ENCODE assay signal across 8 mouse cellular contexts in genomic region chr2:121954971-121955656, GRCm38 (mm10). TPM values are rescaled to one million over a fixed set of nuclear protein-coding genes. Genes with fewer than 3 reads are reported as not detected.
DNase-seq lines count a peak whose midpoint lies in the region; ATAC-seq and TF ChIP-seq lines count a peak whose summit lies in the region.

No protein-coding gene starts in this region.

- H3ac ChIP-seq in myocyte (ENCODE audit: control insufficient read depth, insufficient read length), result peak overlapping the region; percentile 18

- no peak for TF ChIP-seq CTCF in E14TG2a.4 (conservative IDR thresholded peaks at IDR 0.05; ENCODE audit: low read length)
- TF ChIP-seq CTCF in embryonic fibroblast, embryonic 13.5 days (IDR thresholded peaks at IDR 0.05; ENCODE audit: borderline replicate concordance, insufficient read depth, low read length), result no peak

- H3K27ac ChIP-seq in embryonic fibroblast, embryonic 13.5 days (ENCODE audit: insufficient read depth, low read length), result peak overlapping the region; percentile 56
- H3K27ac ChIP-seq in kidney, embryonic 15.5 days, result peak overlapping the region; percentile 98

- no peak for ATAC-seq in kidney, embryonic 15.5 days (replicated peaks; ENCODE audit: low FRiP score)

- no peaks in the 10 kb centered on the region for H3K27me3 ChIP-seq in E14TG2a.4 (ENCODE audit: insufficient read depth, low read length)
- no peaks in the 10 kb centered on the region for H3K27me3 ChIP-seq in kidney, embryonic 15.5 days
- no peaks in the 10 kb centered on the region for H3K27me3 ChIP-seq in myocyte (ENCODE audit: control insufficient read depth, insufficient read depth, insufficient read length)

- DNase-seq in cerebellum, adult 11 months, result peak; percentile 7
- no peak for DNase-seq in cerebellum, adult 9-10 months
- no peak for DNase-seq in right cerebral cortex, postnatal 14 days
- no peak for DNase-seq in frontal cortex, postnatal 36 days (ENCODE audit: low spot score in 2 of 2)

- H3K36me3 ChIP-seq in E14TG2a.4 (ENCODE audit: insufficient read depth, low read length) (peaks cover 10% of the 10 kb centered on the region), myocyte (ENCODE audit: control insufficient read depth, insufficient read depth) (peaks cover 8% of the 10 kb centered on the region)
- H3K36me3 ChIP-seq in kidney, embryonic 15.5 days, result no peaks in the 10 kb centered on the region

- TF ChIP-seq POLR2A in embryonic fibroblast, embryonic 13.5 days (IDR thresholded peaks at IDR 0.05; ENCODE audit: low read depth, low read length), result no peak
- TF ChIP-seq POLR2A in myocyte (IDR thresholded peaks at IDR 0.05; ENCODE audit: insufficient read length, low read depth), result no peak

- H3K9ac ChIP-seq in kidney, embryonic 15.5 days, result peak overlapping the region; percentile 92

- peaks cover 36% of the 10 kb centered on the region for H3K79me2 ChIP-seq in myocyte (ENCODE audit: control insufficient read depth, insufficient read depth)

- peaks cover 23% of the 10 kb centered on the region for H3K4me1 ChIP-seq in E14TG2a.4 (replicated peaks; ENCODE audit: low read depth, low read length)
- H3K4me1 ChIP-seq in embryonic fibroblast, embryonic 13.5 days (ENCODE audit: control insufficient read depth, insufficient read depth, low read length), result 0 out of 2 replicates have a peak, but pooled peaks cover 3% of the 10 kb centered on the region
- peaks cover 21% of the 10 kb centered on the region for H3K4me1 ChIP-seq in kidney, embryonic 15.5 days

- H3K4me3 ChIP-seq in E14TG2a.4 (replicated peaks; ENCODE audit: low read length) (peak overlapping the region; percentile 99), myocyte (peak overlapping the region; percentile 94)
- peak overlapping the region; percentile 48 for H3K4me3 ChIP-seq in embryonic fibroblast, embryonic 13.5 days (ENCODE audit: insufficient read depth, low read length)
- H3K4me3 ChIP-seq in kidney, embryonic 15.5 days (replicated peaks), result peak overlapping the region; percentile 91

- H3K9me3 ChIP-seq in E14TG2a.4 (ENCODE audit: low read length), result no peaks in the 10 kb centered on the region; the same call in 1 of the 2 replicates
- H3K9me3 ChIP-seq in kidney, embryonic 15.5 days (replicated peaks), result no peaks in the 10 kb centered on the region

- H3K4me2 ChIP-seq in kidney, embryonic 15.5 days, result peak overlapping the region; percentile 67
- peak overlapping the region; percentile 96 for H3K4me2 ChIP-seq in myocyte (ENCODE audit: low read depth)

- 12% methylated on average over 10 of the region's 10 CpGs for WGBS in kidney, embryonic 15.5 days

TF ChIP-seq in myocyte, 11 proteins besides CTCF, POLR2A, EP300 and RAD21:
- no peak for TF ChIP-seq USF1 (IDR thresholded peaks at IDR 0.05; ENCODE audit: low read depth)
- TF ChIP-seq CEBPB (IDR thresholded peaks at IDR 0.05; ENCODE audit: insufficient read depth, poor library complexity, severe bottlenecking), result 0 out of 2 replicates have a peak, but pooled peaks have one; percentile 8

RNA-seq across cellular contexts. Expression of gene Ctdspl2, which starts 0.7 kb away (rescaled TPM):
- polyA plus RNA-seq in embryonic fibroblast, embryonic 13.5 days (2011; ENCODE audit: insufficient read length, low read depth, missing spikeins), result 31.6 and 49.9 TPM in 2 replicates
- 54.0 and 58.2 TPM in 2 replicates for polyA plus RNA-seq in kidney, embryonic 15.5 days (2015; fragmentation: Nextera tagmentation; extraction: Ambion mirVana)
- 3.7 TPM for polyA plus RNA-seq in myocyte (2012; fragmentation: generic; extraction: Trizol)

RNA-seq across cellular contexts. Expression of gene Mageb3, which starts 0.8 kb away (rescaled TPM):
- polyA plus RNA-seq in embryonic fibroblast, embryonic 13.5 days (2011; ENCODE audit: insufficient read length, low read depth, missing spikeins), result not detected in 2 replicates
- 0.30 and 0.36 TPM in 2 replicates for polyA plus RNA-seq in kidney, embryonic 15.5 days (2015; fragmentation: Nextera tagmentation; extraction: Ambion mirVana)
- polyA plus RNA-seq in myocyte (2012; fragmentation: generic; extraction: Trizol), result 0.01 TPM

Comparison
In these comparisons a context has a peak if more than half of its experiments do, and no peak if none do; other contexts are left out.
1. H3K4me3 ChIP-seq: peak in every context shown above with its lines; median percentile 99 in E14TG2a.4; 94 in myocyte; 91 in kidney, embryonic 15.5 days; 48 in embryonic fibroblast, embryonic 13.5 days.